Mouse (Mus musculus) left cerebral cortex, postnatal 10 days (tissue): ENCODE results near the gene Gpbp1. TPM values are rescaled to one million over a fixed set of nuclear protein-coding genes. Genes with fewer than 3 reads are reported as not detected.

ENCODE experiments used
- DNase-seq, 2 experiments: peaks; one replicate each; pipeline ENCODE4 v3.0.0; 2021 to 2022; ENCODE audit warnings: low spot score in 2 of 2, mixed read lengths in 1 of 2; ENCODE audit errors: extremely low spot score in 1 of 2
- intact Hi-C: fragments of 180-260 bp; cut with DNase I; formaldehyde crosslinking; loops from one replicate; pipeline ENCODE4 v1.15.1; 2025
- total RNA-seq, 2 experiments: library from RNA; stranded (reverse); gene quantifications; 2 replicates each; pipeline ENCODE4 v1.2.3; 2021

Gpbp1 gene
- total RNA-seq, 2 experiments from 2014 or later = 76.8 to 82.3 TPM

- DNase-seq = no peak
- intact Hi-C loops = no loop called here
Measured at GRCm38 (mm10) chr13:111477695-111478094, 12.2 kb downstream of the Gpbp1 start.

- DNase-seq = no peak
- intact Hi-C loops = no loop called here
Measured at GRCm38 (mm10) chr13:111470562-111471237, 19.2 kb downstream of the Gpbp1 start.

- intact Hi-C loops = loop anchor here (10.0 kb wide), 1 partner anchor 797 kb away; no protein-coding TSS in a partner anchor
- DNase-seq = no peak
Measured at GRCm38 (mm10) chr13:111467350-111467749, 22.6 kb downstream of the Gpbp1 start.

GRCm38 (mm10) chr13:111461424-111461823 lies 28.5 kb downstream of the Gpbp1 start:
- intact Hi-C loops = loop anchor here (5.0 to 10.0 kb wide), 2 partner anchors 281 to 803 kb away; no protein-coding TSS in a partner anchor
- DNase-seq = peak in 1 of 2 experiments; percentile 36

GRCm38 (mm10) chr13:111456790-111457189 lies 33.1 kb downstream of the Gpbp1 start:
- DNase-seq = no peak
- intact Hi-C loops = no loop called here

- no peak for DNase-seq
- intact Hi-C loops = no loop called here
Measured at GRCm38 (mm10) chr13:111444325-111444724, 45.6 kb downstream of the Gpbp1 start.

GRCm38 (mm10) chr13:111431174-111431573 lies 58.7 kb downstream of the Gpbp1 start:
- intact Hi-C loops = no loop called here

GRCm38 (mm10) chr13:111421330-111421729 lies 68.6 kb downstream of the Gpbp1 start:
- no peak for DNase-seq
- intact Hi-C loops = no loop called here

More at GRCm38 (mm10) chr13:111431174-111431573, 58.7 kb downstream of the Gpbp1 start:
- DNase-seq = no peak

- no peak for DNase-seq
- intact Hi-C loops = no loop called here
Measured at GRCm38 (mm10) chr13:111418087-111418486, 71.8 kb downstream of the Gpbp1 start.

GRCm38 (mm10) chr13:111413156-111413555 lies 76.8 kb downstream of the Gpbp1 start:
- intact Hi-C loops = loop anchor here (2.0 to 5.0 kb wide), 3 partner anchors 176 to 1030 kb away; no protein-coding TSS in a partner anchor
- peak; percentile 58 to 59 for DNase-seq

GRCm38 (mm10) chr13:111410831-111411230 lies 79.1 kb downstream of the Gpbp1 start:
- intact Hi-C loops = loop anchor here (2.0 to 5.0 kb wide), 3 partner anchors 174 to 1020 kb away; no protein-coding TSS in a partner anchor
- peak in 1 of 2 experiments; percentile 58 for DNase-seq

- DNase-seq = peak in 1 of 2 experiments; percentile 63
- intact Hi-C loops = no loop called here
Measured at GRCm38 (mm10) chr13:111406859-111407389, 83.0 kb downstream of the Gpbp1 start.

GRCm38 (mm10) chr13:111405956-111406355 lies 84.0 kb downstream of the Gpbp1 start:
- DNase-seq = no peak
- intact Hi-C loops = no loop called here

GRCm38 (mm10) chr13:111397600-111398151 lies 92.2 kb downstream of the Gpbp1 start:
- DNase-seq = peak in 1 of 2 experiments; percentile 62
- intact Hi-C loops = no loop called here

- intact Hi-C loops = no loop called here
Measured at GRCm38 (mm10) chr13:111397061-111397460, 92.8 kb downstream of the Gpbp1 start.

GRCm38 (mm10) chr13:111395528-111395927 lies 94.4 kb downstream of the Gpbp1 start:
- intact Hi-C loops = no loop called here
- no peak for DNase-seq

More at GRCm38 (mm10) chr13:111397061-111397460, 92.8 kb downstream of the Gpbp1 start:
- DNase-seq = no peak

- no peak for DNase-seq
- intact Hi-C loops = no loop called here
Measured at GRCm38 (mm10) chr13:111394904-111395303, 95.0 kb downstream of the Gpbp1 start.

- DNase-seq = peak; percentile 38 to 39
- intact Hi-C loops = no loop called here
Measured at GRCm38 (mm10) chr13:111394341-111394740, 95.6 kb downstream of the Gpbp1 start.

- intact Hi-C loops = no loop called here
- no peak for DNase-seq
Measured at GRCm38 (mm10) chr13:111393426-111393825, 96.5 kb downstream of the Gpbp1 start.

GRCm38 (mm10) chr13:111391426-111391825 lies 98.5 kb downstream of the Gpbp1 start:
- intact Hi-C loops = no loop called here
- no peak for DNase-seq
